Mouse (Mus musculus): ENCODE measurements at regions not wholly inside any gene's neighbourhood (a gene's known extent, or its start where the extent isn't known, plus 50 kb on each side); places are given as distances from the start of the nearest gene placed in this dataset.

- DNase-seq (ENCODE audit: low read depth) = no peak
Measured at GRCm38 (mm10) chr10:21482659-21483058, 105.6 kb downstream of the Aldh8a1 start.

DNA sequence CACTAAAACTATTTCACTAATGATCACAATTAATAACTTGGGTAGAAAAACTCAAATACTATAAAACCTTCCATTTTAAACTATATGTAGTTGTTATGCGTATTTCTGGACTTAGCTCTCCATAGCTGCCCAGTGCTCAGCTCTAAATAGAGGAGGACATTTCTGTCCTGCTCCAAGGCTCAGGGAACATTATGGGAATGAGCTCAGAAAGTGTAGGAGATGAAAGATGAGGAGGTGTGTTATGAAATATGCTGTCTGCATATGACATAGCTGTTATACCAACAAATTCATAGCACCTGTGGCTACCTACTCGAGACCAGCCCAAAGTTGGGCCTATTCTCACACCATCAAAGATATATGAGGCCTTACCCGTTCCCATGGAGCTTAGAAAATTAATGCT lies 106.3 kb downstream of the Aldh8a1 start:
- DNase-seq (ENCODE audit: low read depth) = no peak

- DNase-seq (ENCODE audit: low read depth) = no peak
Measured at GRCm38 (mm10) chr10:21488374-21488930, 104.5 kb upstream of the 1700020N01Rik start.

- DNase-seq (ENCODE audit: low read depth) = no peak
Measured at GRCm38 (mm10) chr10:21490910-21491309, 102.0 kb upstream of the 1700020N01Rik start.

DNA sequence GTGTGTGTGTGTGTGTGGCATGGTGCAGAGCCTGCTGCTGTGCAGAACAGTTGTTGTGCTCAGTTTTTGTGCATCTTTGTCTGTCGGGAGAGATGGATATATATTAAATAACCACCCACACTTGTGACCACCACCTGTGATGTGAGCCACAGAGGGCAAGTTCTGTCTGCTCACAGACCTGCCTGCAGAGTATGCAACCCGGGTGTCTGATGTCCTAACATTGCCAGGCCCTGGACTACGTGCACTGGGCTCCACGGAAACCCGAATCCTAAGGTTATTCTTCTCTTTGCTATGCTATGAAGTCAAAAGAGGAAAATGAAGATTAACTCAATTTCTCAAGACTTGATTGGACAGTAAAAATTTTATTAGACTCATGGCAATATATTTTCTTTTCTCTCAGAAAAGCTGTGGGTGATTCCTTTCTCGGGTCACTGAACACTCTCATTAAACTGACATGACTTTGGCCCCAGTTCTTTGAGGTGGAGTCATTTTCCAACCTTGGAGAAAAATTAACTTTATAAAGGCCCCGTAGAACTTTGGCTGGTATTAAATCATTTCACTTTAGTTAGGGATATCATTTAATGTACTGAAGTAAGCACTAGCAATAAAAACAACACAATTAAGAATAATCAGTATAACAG lies 100.6 kb upstream of the 1700020N01Rik start:
- no peak for DNase-seq (ENCODE audit: low read depth)

GRCm38 (mm10) chr10:21494536-21494935 lies 98.4 kb upstream of the 1700020N01Rik start:
- no peak for DNase-seq (ENCODE audit: low read depth)

GRCm38 (mm10) chr10:21497110-21497509 lies 95.8 kb upstream of the 1700020N01Rik start:
- DNase-seq (ENCODE audit: low read depth) = no peak

DNA sequence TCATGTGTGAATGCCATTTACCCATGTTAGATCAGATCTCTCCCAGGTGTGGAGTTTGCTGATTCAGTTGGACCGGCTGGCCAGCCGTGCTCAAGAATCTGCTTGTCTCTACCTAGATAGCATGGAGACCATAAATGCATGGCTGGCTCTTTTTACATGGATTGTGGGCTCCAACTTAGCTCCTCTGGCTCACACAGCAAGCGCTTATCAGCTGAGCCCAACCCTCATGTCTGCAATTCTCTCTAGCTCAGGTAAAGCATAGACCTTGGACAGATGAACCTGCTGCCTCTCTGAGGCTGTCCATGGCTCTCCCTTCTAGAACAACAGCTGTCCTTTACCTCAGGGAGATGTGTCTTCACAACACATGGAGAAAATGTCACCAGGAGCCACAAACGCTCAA lies 94.8 kb upstream of the 1700020N01Rik start:
- no peak for DNase-seq (ENCODE audit: low read depth)

GRCm38 (mm10) chr10:21501658-21502057 lies 91.3 kb upstream of the 1700020N01Rik start:
- DNase-seq (ENCODE audit: low read depth) = no peak

DNA sequence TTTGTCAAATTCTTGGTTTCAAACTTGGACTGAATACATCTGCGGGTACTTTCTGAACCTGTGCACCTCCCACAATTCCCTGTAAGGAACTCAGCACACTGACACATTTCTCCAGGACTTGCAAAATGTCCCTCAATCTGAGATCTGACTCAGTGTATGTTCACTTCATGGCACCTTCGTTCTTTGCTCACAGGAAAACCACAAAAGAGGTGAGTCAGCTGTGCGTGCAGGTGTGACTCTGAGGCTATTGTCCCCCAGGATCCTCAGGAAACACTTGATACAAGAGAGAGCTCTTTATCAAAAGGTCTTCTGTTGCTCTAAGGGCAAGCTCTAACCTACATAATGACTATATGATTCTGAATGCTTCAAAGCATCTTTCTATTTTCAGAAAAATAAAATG lies 88.5 kb upstream of the 1700020N01Rik start:
- DNase-seq (ENCODE audit: low read depth) = no peak

DNA sequence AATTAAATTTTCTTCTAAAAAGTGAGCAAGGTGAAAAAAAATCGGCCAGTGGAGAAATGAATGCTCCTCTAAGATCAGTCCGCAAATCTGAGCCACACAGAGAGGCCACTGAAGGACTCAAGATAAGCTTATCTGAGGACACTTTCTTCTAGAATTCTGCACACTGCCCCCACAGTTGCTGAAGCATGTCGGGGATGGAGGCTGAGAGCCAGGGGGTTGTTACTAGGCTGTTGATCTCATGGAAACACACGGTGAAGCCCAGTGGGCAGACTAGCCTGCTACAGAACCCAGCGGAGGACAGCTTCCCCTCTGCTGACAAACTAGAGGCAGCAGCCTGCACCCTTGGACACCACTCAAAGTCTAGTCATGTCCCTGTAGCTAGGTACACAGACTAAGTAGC lies 81.6 kb upstream of the 1700020N01Rik start:
- DNase-seq (ENCODE audit: low read depth) = no peak

GRCm38 (mm10) chr10:21512486-21512885 lies 80.5 kb upstream of the 1700020N01Rik start:
- no peak for DNase-seq (ENCODE audit: low read depth)

DNA sequence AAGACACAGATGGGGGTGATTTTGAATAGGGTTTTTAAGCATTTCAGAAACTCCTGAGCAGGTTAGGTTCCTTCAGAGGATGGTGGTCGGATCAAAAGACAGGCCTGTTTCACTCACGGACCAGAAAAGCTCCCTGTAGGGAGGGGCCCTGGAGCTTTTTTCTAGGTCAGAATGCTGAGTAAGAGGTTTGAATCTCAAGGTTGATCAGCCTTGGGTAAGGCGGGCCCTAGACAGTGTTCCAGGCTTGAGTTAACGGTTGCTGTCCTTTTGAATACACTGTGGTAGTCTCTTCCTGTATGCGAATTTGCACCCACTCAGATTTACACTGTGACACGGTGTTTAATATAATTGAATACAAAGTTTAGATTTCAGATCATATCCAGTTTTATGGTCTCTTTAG lies 75.2 kb upstream of the 1700020N01Rik start:
- DNase-seq (ENCODE audit: low read depth) = no peak

DNA sequence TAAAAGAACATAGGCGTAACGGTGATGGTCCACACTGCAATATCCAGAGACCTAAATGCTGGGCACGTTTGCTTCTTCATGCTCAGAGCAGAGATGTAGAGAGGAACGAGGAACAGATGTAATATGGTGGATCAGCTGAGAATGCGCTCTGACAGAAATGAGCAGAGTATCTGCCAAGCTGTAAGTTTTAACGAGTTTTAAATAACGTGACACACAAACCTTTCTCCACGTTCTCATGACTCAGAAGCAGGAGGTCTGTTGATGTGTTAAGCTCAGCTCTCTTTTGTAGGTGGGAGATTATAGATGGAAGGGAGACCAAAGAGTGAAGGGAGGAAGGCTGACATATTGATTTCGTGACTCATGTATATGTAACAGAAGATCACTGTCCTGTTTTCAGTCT lies 72.1 kb upstream of the 1700020N01Rik start:
- DNase-seq (ENCODE audit: low read depth) = no peak

GRCm38 (mm10) chr10:21525555-21525954 lies 67.4 kb upstream of the 1700020N01Rik start:
- DNase-seq (ENCODE audit: low read depth) = no peak

DNA sequence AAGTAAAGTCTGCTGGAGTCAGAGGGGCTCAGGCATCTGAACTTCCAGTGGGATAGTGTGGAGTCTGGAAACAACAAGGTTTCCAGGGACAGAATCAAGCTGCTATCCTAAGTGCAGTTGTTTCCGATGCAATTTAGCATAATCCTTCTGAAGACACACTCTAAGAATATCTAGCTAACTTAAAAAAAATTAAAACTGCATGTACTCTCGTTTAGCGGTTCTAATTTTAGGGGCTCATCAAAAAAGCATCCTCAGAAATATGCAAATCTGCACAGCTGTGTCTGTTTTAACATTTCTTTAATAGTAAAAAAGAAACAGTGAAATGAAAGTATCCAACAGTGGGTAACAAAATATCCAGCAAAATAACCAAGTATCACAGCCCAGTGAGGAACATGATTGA lies 64.5 kb upstream of the 1700020N01Rik start:
- DNase-seq (ENCODE audit: low read depth) = no peak

DNA sequence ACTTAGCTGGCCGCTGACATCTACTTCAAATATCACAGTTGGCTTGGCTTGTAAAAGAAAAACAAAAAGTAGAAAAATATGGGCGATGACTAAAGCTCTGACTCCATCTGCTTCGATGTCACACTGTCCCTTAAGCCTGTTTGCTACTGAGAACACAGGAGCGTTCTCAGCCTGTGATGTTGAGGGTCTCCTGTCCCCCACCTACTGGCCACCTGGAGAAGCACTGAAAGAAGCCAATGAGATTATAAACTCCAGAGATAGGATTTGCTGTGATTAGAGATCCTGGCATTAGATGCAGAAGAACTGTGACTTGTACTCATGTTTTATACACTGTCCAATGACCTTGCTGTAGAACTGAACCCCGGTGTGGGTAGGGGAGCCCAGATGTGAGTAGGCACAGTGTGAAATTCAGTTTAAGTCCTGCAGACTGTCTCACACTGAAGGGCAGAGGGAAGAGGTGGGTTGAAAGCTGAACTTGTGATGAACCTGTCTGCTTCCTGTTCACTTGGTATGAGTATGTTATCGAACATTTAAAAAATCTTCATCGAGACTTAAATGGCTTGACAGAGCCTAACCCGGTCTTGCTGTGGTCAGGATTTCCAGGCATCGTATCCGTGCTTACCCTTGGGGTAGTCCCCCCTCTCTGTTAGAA lies 63.7 kb upstream of the 1700020N01Rik start:
- DNase-seq (ENCODE audit: low read depth) = no peak

GRCm38 (mm10) chr10:21532142-21532541 lies 60.8 kb upstream of the 1700020N01Rik start:
- no peak for DNase-seq (ENCODE audit: low read depth)

GRCm38 (mm10) chr10:21535631-21536030 lies 57.3 kb upstream of the 1700020N01Rik start:
- no peak for DNase-seq (ENCODE audit: low read depth)

GRCm38 (mm10) chr10:21538481-21538880 lies 54.5 kb upstream of the 1700020N01Rik start:
- no peak for DNase-seq (ENCODE audit: low read depth)

Measured in c-Kit-positive CD71-positive TER-119-negative erythroid progenitor cells, embryonic 14.5 days (primary cell).